Mouse (Mus musculus): Measurements from ENCODE around the gene Actl7a.

Actl7a gene

GRCm38 (mm10) chr4:56743363-56744195, at the start of gene Actl7a:
Gene Actl7a (plus strand): TSS chr4:56743413.
- DNase-seq (ENCODE audit: low read depth, low spot score): no peak

- no peak for DNase-seq (ENCODE audit: low read depth, low spot score)
Observed at GRCm38 (mm10) chr4:56696401-56696800, 46.8 kb upstream of the Actl7a start.

GRCm38 (mm10) chr4:56698671-56699070, 44.5 kb upstream of the Actl7a start:
- DNase-seq (ENCODE audit: low read depth, low spot score): no peak

GRCm38 (mm10) chr4:56702234-56702633, 41.0 kb upstream of the Actl7a start:
- DNase-seq (ENCODE audit: low read depth, low spot score): peak; percentile 30

GRCm38 (mm10) chr4:56713155-56713554, 30.1 kb upstream of the Actl7a start:
- no peak for DNase-seq (ENCODE audit: low read depth, low spot score)

GRCm38 (mm10) chr4:56716801-56717200, 26.4 kb upstream of the Actl7a start:
- DNase-seq (ENCODE audit: low read depth, low spot score): no peak

GRCm38 (mm10) chr4:56717932-56718331, 25.3 kb upstream of the Actl7a start:
- DNase-seq (ENCODE audit: low read depth, low spot score): no peak

GRCm38 (mm10) chr4:56718573-56719442, 24.4 kb upstream of the Actl7a start:
- no peak for DNase-seq (ENCODE audit: low read depth, low spot score)

- DNase-seq (ENCODE audit: low read depth, low spot score): no peak
Observed at GRCm38 (mm10) chr4:56719456-56719855, 23.8 kb upstream of the Actl7a start.

GRCm38 (mm10) chr4:56720403-56720802, 22.8 kb upstream of the Actl7a start:
- no peak for DNase-seq (ENCODE audit: low read depth, low spot score)

GRCm38 (mm10) chr4:56721469-56721868, 21.7 kb upstream of the Actl7a start:
- peak; percentile 63 for DNase-seq (ENCODE audit: low read depth, low spot score)

- DNase-seq (ENCODE audit: low read depth, low spot score): no peak
Observed at GRCm38 (mm10) chr4:56722346-56722745, 20.9 kb upstream of the Actl7a start.

GRCm38 (mm10) chr4:56723237-56723636, 20.0 kb upstream of the Actl7a start:
- no peak for DNase-seq (ENCODE audit: low read depth, low spot score)

GRCm38 (mm10) chr4:56725839-56726238, 17.4 kb upstream of the Actl7a start:
- DNase-seq (ENCODE audit: low read depth, low spot score): peak; percentile 83

- peak; percentile 19 for DNase-seq (ENCODE audit: low read depth, low spot score)
Observed at GRCm38 (mm10) chr4:56740020-56740485, 3.2 kb upstream of the Actl7a start, which contains the start of gene Gm26657. Gene Gm26657 (plus strand): TSS chr4:56740070.

- DNase-seq (ENCODE audit: low read depth, low spot score): no peak
Observed at GRCm38 (mm10) chr4:56740611-56741010, 2.6 kb upstream of the Actl7a start.

- DNase-seq (ENCODE audit: low read depth, low spot score): no peak
Observed at GRCm38 (mm10) chr4:56741041-56741493, 2.1 kb upstream of the Actl7a start, which contains the start of gene Actl7b. Gene Actl7b (minus strand): TSS chr4:56741443.

- no peak for DNase-seq (ENCODE audit: low read depth, low spot score)
Observed at GRCm38 (mm10) chr4:56742698-56743097, 515 bp upstream of the Actl7a start.

GRCm38 (mm10) chr4:56746345-56746744, 3.1 kb downstream of the Actl7a start:
- DNase-seq (ENCODE audit: low read depth, low spot score): no peak

- no peak for DNase-seq (ENCODE audit: low read depth, low spot score)
Observed at GRCm38 (mm10) chr4:56747456-56747855, 4.2 kb downstream of the Actl7a start.

GRCm38 (mm10) chr4:56756021-56756420, 12.8 kb downstream of the Actl7a start:
- DNase-seq (ENCODE audit: low read depth, low spot score): no peak

GRCm38 (mm10) chr4:56756966-56757600, 13.9 kb downstream of the Actl7a start:
- no peak for DNase-seq (ENCODE audit: low read depth, low spot score)

All from R1 (cell line).